Mouse (Mus musculus) liver, postnatal 0 days (tissue): ENCODE measurements around the gene Psenen. TPM values are rescaled to one million over a fixed set of nuclear protein-coding genes. Genes with fewer than 3 reads are reported as not detected.

ENCODE experiments used
- ATAC-seq: fragments of 200-750 bp; cut with Nextera tagmentation; 2 replicates; pipeline ENCODE4 v1.8.0; 2017; ENCODE audit warnings: mild to moderate bottlenecking, moderate library complexity
- DNase-seq: peaks from one replicate; pipeline ENCODE4 v3.0.0-alpha.2; 2016
- H3K27ac ChIP-seq: fragments of 300-500 bp; sonication (generic); 2 replicates; pipeline ENCODE4 v1.5.1; 2014; ENCODE audit warnings: antibody characterized with exemption, moderate library complexity, mild to moderate bottlenecking, low read depth
- H3K27me3 ChIP-seq: fragments of 300-500 bp; sonication (generic); 2 replicates; pipeline ENCODE4 v1.6.1; 2014; ENCODE audit warnings: low read length, control low read depth, mixed read lengths; ENCODE audit not compliant: insufficient read depth
- H3K36me3 ChIP-seq: fragments of 300-500 bp; sonication (generic); replicated peaks from 2 replicates; pipeline ENCODE4 v1.6.1; 2014; ENCODE audit warnings: mild to moderate bottlenecking, control low read depth, low read length, moderate library complexity, mixed read lengths; ENCODE audit not compliant: insufficient read depth
- H3K4me1 ChIP-seq: fragments of 300-500 bp; sonication (generic); 2 replicates; pipeline ENCODE4 v1.6.1; 2014; ENCODE audit warnings: antibody characterized with exemption, mild to moderate bottlenecking, control low read depth; ENCODE audit not compliant: insufficient read depth
- H3K4me2 ChIP-seq: fragments of 300-500 bp; sonication (generic); 2 replicates; pipeline ENCODE4 v1.6.1; 2014; ENCODE audit warnings: low read depth, mild to moderate bottlenecking, low read length, moderate library complexity, mixed read lengths
- H3K4me3 ChIP-seq: fragments of 300-500 bp; sonication (generic); 2 replicates; pipeline ENCODE4 v1.5.1; 2014; ENCODE audit warnings: low read depth, low read length
- H3K9ac ChIP-seq: fragments of 300-500 bp; sonication (generic); replicated peaks from 2 replicates; pipeline ENCODE4 v1.6.1; 2014; ENCODE audit warnings: mild to moderate bottlenecking, moderate library complexity
- H3K9me3 ChIP-seq: fragments of 300-500 bp; sonication (generic); 2 replicates; pipeline ENCODE4 v1.6.1; 2016; ENCODE audit warnings: mild to moderate bottlenecking, control low read depth, low read length, mixed read lengths
- CTCF ChIP-seq: sonication (generic); IDR thresholded peaks from 2 replicates; pipeline ENCODE4 v1.5.1; 2016; ENCODE audit warnings: antibody characterized with exemption, low read depth
- EP300 ChIP-seq: IDR thresholded peaks from 2 replicates; pipeline ENCODE4 v1.6.1; 2016; ENCODE audit warnings: antibody characterized with exemption, low read depth, mild to moderate bottlenecking
- WGBS: fragments of 180-500 bp; shearing (Covaris S2); extraction: QIAGEN DNeasy Blood & Tissue Kit; methylation state at CpG from one replicate; pipeline ENCODE4 v1.1.7; 2014; ENCODE audit not compliant: insufficient replicate concordance; 5-methylcytosine and 5-hydroxymethylcytosine counted together
- polyA plus RNA-seq: library from polyadenylated mRNA; unstranded; fragments of >200 nt; fragmentation: Nextera tagmentation; extraction: Ambion mirVana; gene quantifications from 2 replicates; pipeline ENCODE4 v1.2.1, GENCODE M21; 2015

Psenen gene
- polyA plus RNA-seq, 1 experiment from 2014 or later = 85.3 TPM

DNA sequence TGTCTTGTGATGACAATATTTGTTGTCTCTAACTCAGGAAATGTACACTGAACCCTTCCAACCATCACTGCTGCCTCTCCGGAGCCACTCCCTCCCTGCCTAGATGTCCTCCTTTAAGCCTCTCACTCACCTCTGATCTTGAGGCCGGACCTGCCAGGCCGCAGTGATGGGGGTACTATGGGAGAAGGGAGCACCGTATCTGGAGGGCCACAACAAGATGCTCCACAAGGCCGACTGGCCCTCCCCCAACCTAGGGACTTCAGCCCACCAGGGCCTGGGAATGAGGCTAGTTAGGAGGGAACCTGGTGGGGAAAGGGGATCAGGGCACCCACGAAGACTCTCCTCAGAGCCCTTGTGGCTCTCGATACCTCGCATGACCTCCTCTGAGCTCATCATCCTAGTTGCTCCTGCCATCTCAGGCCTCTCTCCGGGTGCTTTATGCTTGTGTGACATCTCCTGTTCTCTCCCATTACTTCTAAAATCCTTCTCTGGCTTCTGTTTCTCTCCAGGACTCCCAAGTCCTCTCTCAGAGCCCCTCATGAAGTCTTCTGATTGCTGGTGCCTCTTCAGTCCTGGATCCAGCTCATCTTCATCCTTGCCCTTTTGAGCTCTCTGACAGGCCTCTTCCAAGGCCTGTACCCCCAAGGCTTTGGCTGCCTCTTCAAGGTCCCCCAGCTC lies 27.6 kb upstream of the Psenen start:
- Histone ChIP-seq H3K4me1 (peaks cover 22% of the 10 kb centered on the region; the same call in 1 of the 2 replicates), H3K4me2 (peak overlapping the region; percentile 88), H3K27ac (peak overlapping the region; percentile 61; the same call in 1 of the 2 replicates), H3K27me3 (no peaks in the 10 kb centered on the region), H3K36me3 (peaks cover 7% of the 10 kb centered on the region; the same call in 1 of the 2 replicates), H3K9ac (no peak overlapping the region; the same call in 1 of the 2 replicates), H3K9me3 (no peaks in the 10 kb centered on the region), H3K4me3 (peak overlapping the region; percentile 99; the same call in 1 of the 2 replicates)
- DNase-seq = no peak
- 84% methylated on average over 9 of the region's 9 CpGs for WGBS
- no peak for ATAC-seq
- TF ChIP-seq EP300 (no peak), CTCF (no peak)

DNA sequence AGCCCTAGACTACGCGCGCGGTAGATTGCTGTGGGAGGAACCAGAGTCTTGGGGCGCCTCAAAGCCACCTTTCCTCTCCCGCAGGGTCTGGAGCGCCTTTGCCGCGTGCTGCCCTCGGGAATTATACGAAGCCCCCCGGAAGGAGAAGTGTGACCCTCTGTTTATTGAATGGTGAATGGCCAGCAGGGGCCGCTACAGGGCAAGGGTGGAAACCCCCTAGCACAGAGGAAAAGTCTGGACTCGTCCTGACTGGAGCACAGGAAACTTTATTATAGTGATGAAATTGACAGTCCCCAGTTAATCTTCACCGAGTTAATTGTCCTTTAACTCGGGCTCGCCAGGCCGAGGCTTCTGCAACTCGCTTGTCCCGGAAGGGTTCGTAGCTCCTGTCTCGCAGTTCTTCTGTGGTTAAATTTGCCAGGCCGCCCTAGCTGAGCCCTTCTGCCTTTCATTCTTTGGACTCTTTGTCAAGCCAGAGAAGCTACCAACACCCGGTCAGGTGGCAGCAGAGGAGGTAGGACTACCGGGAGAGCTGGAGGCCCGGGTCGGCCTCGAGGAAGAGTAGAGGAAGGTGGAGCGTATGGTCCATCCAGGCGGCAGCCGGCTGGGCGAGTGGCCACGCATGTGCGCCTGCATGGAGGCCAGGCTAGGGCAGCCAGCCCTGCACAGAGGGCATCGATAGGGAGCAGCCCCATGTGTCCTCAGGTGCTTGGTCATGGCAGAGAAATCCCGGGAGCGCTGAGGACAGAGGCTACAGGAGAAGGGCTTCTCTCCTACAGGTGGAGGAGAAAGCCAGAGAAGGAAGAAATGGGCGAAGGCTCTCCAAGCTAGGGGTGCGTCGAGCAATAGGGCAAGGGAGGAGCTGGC lies 26.2 kb upstream of the Psenen start:
- H3K4me3 ChIP-seq = peak overlapping the region; percentile 99
- peak overlapping the region; percentile 97 for H3K27ac ChIP-seq
- 25% methylated on average over 40 of the region's 40 CpGs for WGBS
- H3K4me2 ChIP-seq = peak overlapping the region; percentile 88
- no peaks in the 10 kb centered on the region for H3K27me3 ChIP-seq
- TF ChIP-seq EP300 (no peak), CTCF (peak; percentile 96)
- peak overlapping the region; percentile 99 for H3K9ac ChIP-seq
- peak; percentile 89 for DNase-seq
- H3K36me3 ChIP-seq = peaks cover 21% of the 10 kb centered on the region
- peaks cover 22% of the 10 kb centered on the region; the same call in 1 of the 2 replicates for H3K4me1 ChIP-seq
- H3K9me3 ChIP-seq = no peaks in the 10 kb centered on the region
- peak; percentile 55 for ATAC-seq

DNA sequence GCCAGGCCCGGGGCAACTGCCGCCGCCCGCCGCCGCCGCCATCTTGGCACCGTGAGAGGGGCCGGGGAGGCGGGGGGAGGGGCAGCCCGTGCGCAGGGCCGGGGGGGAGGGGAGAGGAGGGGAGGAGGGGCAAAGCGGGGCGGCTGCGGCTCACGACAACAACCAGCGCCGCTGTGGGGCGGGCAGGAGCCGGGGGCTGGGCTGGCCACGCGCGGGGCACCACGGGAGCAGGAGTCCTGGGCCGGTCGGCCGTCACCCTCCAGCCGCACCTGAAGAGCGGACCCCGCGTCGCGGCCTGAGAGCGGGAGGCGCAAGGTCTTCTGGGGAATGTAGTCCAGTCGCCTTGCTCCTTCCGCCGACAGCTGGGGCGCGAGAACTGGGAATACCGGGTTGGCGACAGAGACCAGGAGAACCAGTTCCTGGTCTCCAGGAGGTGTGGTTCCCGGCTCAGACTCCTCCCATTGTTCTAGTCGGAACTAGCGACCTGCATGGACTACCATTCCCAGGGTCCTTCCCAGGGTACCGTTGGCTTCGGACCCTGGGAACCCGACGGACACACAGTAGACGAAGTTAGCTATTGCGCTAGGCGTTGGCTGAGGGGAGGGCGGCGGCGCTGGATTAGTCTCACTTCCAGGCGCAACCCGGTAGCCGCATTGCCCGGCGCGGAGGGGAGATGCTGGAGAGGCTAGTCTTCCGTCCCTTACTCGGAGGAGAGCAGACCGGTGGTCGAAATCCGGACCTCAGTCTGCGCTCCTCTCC lies 25.4 kb upstream of the Psenen start, which contains the start of gene Kmt2b:
Kmt2b (minus strand) TSS at position 51 of the 759 bp plus-strand sequence.
- TF ChIP-seq CTCF (0 out of 2 replicates have a peak, but pooled peaks have one; percentile 6), EP300 (no peak)
- H3K9ac ChIP-seq = peak within 1 kb of the TSS; percentile 99
- peak; percentile 96 for DNase-seq
- under 1% methylated on average over 54 of the region's 68 CpGs for WGBS
- H3K36me3 ChIP-seq = peaks cover 30% of the 10 kb centered on the region
- peak; percentile 93 for ATAC-seq
- H3K4me2 ChIP-seq = peak within 1 kb of the TSS; percentile 88
- H3K4me3 ChIP-seq = peak within 1 kb of the TSS; percentile 99
- H3K27ac ChIP-seq = peak within 1 kb of the TSS; percentile 97
- no peaks in the 10 kb centered on the region for H3K9me3 ChIP-seq
- H3K27me3 ChIP-seq = no peaks in the 10 kb centered on the region
- peaks cover 19% of the 10 kb centered on the region; the same call in 1 of the 2 replicates for H3K4me1 ChIP-seq

DNA sequence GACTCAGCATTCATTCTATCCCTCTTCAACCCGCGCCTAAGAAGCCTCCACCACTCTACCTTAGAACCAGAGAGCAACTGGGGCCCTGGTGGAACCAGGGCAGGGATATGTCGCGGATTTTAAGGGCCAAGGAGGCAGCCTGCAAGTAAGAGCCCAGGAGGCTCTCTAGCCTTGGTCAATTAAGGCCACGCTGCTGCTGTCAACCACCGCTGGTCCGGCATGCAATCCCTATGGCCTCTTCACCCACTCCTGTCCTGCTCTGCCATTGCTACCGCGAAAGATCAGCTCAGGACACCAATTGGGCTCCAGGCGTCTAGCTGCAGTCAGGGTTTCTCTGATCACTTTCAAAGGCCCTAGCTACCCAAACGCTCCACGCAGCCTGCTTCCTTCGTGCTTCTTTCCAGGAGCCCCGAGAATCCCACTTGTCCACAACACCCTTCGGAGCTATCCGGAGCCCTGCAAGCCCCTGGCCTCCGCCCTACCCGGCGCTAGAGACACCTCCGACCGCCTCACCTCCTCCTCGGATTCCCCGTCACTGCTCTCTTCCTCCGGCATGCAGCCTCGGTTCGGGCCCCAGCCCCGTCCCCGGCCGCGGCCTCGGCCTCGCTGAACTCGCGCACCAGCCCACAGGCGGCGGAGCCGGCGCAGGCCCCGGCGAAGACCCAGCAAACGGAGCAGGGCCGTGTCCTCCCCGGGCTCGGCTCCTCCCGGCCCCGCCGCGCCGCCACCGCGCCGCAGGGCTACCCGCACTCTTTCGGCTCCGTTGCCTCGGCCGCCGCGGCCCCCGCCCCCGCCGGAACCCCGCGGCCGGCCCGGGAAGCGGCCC lies 24.6 kb upstream of the Psenen start:
- peak overlapping the region; percentile 99 for H3K9ac ChIP-seq
- H3K27me3 ChIP-seq = no peaks in the 10 kb centered on the region
- H3K27ac ChIP-seq = peak overlapping the region; percentile 97
- ATAC-seq (peak; percentile 7), DNase-seq (peak; percentile 67)
- peaks cover 19% of the 10 kb centered on the region; the same call in 1 of the 2 replicates for H3K4me1 ChIP-seq
- peak overlapping the region; percentile 99 for H3K4me3 ChIP-seq
- H3K9me3 ChIP-seq = no peaks in the 10 kb centered on the region
- H3K36me3 ChIP-seq = peaks cover 38% of the 10 kb centered on the region
- peak overlapping the region; percentile 88 for H3K4me2 ChIP-seq
- under 1% methylated on average over 57 of the region's 67 CpGs for WGBS
- TF ChIP-seq CTCF (no peak), EP300 (no peak)

DNA sequence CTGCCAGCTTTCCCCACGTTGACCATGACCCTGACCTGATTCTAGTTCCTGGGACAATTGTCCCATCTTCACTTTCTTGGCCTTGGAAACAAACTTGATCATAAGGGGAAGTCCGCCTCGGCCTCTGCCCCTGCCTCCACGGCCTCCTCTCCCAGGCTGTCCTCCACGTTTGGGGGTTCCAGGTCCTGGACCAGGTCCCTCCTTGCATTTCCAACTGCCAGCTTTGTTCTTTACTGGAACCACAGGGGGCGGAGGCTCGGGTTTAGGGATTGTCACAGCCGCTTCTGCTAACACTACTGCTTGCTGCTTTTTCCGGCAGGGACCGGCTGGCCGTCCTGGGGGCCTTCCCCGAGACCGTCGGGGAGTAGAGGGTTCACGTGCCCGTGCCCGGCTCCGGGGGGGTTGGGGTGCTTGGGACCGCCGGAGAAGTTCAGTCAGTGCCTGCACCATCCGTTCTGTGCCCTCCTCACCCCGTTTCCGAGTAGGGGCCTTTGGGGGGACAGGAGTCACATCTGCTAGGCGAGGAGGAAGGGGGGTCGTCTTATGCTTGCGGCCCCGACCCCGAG lies 23.1 kb upstream of the Psenen start:
- WGBS = 91% methylated on average over 28 of the region's 28 CpGs
- H3K36me3 ChIP-seq = peaks cover 53% of the 10 kb centered on the region
- no peaks in the 10 kb centered on the region for H3K9me3 ChIP-seq
- TF ChIP-seq EP300 (no peak), CTCF (no peak)
- H3K4me1 ChIP-seq = peaks cover 19% of the 10 kb centered on the region; the same call in 1 of the 2 replicates
- H3K27ac ChIP-seq = no peak overlapping the region
- H3K4me3 ChIP-seq = no peak overlapping the region
- H3K4me2 ChIP-seq = 0 out of 2 replicates have a peak overlapping the region, but pooled peaks have one; percentile 88
- no peak overlapping the region; the same call in 1 of the 2 replicates for H3K9ac ChIP-seq
- no peak for DNase-seq
- no peak for ATAC-seq
- H3K27me3 ChIP-seq = no peaks in the 10 kb centered on the region
